Mouse (Mus musculus) CD8-positive naive resting alpha-beta T cell, adult 57 days (primary cell): ENCODE data around the gene Syngr1. TPM values are rescaled to one million over a fixed set of nuclear protein-coding genes. Genes with fewer than 3 reads are reported as not detected.

Source experiments
- total RNA-seq: library from RNA; stranded (reverse); gene quantifications from one replicate; pipeline ENCODE4 v1.2.4, GENCODE M21; 2023

Syngr1 gene
- total RNA-seq = not detected

GRCm38 (mm10) chr15:80091121-80091955 is at the start of gene Syngr1, which contains the start of gene Rpl3:
Gene Syngr1, plus strand, starts transcription at chr15:80091334.
Gene Rpl3, minus strand, starts transcription at chr15:80091868.

GRCm38 (mm10) chr15:80132993-80133586 is 42.0 kb downstream of the Syngr1 start, which contains the start of gene Tab1:
Gene Tab1, plus strand, starts transcription at chr15:80133127.

Other genes starting within 250 kb of the Syngr1 start
- gene Apobec3, start 199.7 kb upstream of the Syngr1 start, total RNA-seq = 108 TPM
- gene Cbx7, start 120.2 kb upstream of the Syngr1 start, total RNA-seq = 103 TPM
- 0.80 TPM for gene Pdgfb, start 76.4 kb upstream of the Syngr1 start, total RNA-seq
- 1,557 TPM for gene Rpl3, start 534 bp downstream of the Syngr1 start, total RNA-seq
- gene Tab1, start 41.8 kb downstream of the Syngr1 start, total RNA-seq = 23.3 TPM
- not detected for gene Mgat3, start 82.4 kb downstream of the Syngr1 start, total RNA-seq
- gene Mief1, start 142.7 kb downstream of the Syngr1 start, total RNA-seq = 49.8 TPM
- 10.1 TPM for gene AC140267.1, start 144.5 kb downstream of the Syngr1 start, total RNA-seq
- gene Atf4, start 163.8 kb downstream of the Syngr1 start, total RNA-seq = 363 TPM
- gene Rps19bp1, start 173.0 kb downstream of the Syngr1 start, total RNA-seq = 23.2 TPM
- 2.8 TPM for gene Cacna1i, start 195.9 kb downstream of the Syngr1 start, total RNA-seq